Mouse (Mus musculus): ENCODE data around the gene Dach1. TPM values are rescaled to one million over a fixed set of nuclear protein-coding genes. Genes with fewer than 3 reads are reported as not detected.

Dach1 gene
- polyA plus RNA-seq, 1 experiment, result 7.0 TPM

GRCm38 (mm10) chr14:98023540-98023939 is 146.0 kb downstream of the Dach1 start:
- 90% methylated on average over 4 of the region's 4 CpGs for WGBS
- no peak overlapping the region for H3K27ac ChIP-seq (ENCODE audit: insufficient read depth, low read length)
- H3K27me3 ChIP-seq (ENCODE audit: control insufficient read depth, insufficient read depth, low read length), result no peaks in the 10 kb centered on the region
- TF ChIP-seq POLR2A (IDR thresholded peaks at IDR 0.05; ENCODE audit: borderline replicate concordance, insufficient read depth, low read length), result no peak
- no peak for TF ChIP-seq CTCF (IDR thresholded peaks at IDR 0.05; ENCODE audit: borderline replicate concordance, insufficient read depth, low read depth, low read length)
- H3K4me1 ChIP-seq (ENCODE audit: control insufficient read depth, insufficient read depth, low read length), result no peaks in the 10 kb centered on the region
- H3K4me3 ChIP-seq (replicated peaks; ENCODE audit: insufficient read depth, low read depth, low read length), result no peak overlapping the region
- DNase-seq, result no peak

GRCm38 (mm10) chr14:98014053-98014452 is 155.5 kb downstream of the Dach1 start:
- H3K27ac ChIP-seq (ENCODE audit: insufficient read depth, low read length), result no peak overlapping the region
- DNase-seq, result no peak
- TF ChIP-seq CTCF (IDR thresholded peaks at IDR 0.05; ENCODE audit: borderline replicate concordance, insufficient read depth, low read depth, low read length), result no peak
- no peak for TF ChIP-seq POLR2A (IDR thresholded peaks at IDR 0.05; ENCODE audit: borderline replicate concordance, insufficient read depth, low read length)
- H3K4me3 ChIP-seq (replicated peaks; ENCODE audit: insufficient read depth, low read depth, low read length), result no peak overlapping the region
- H3K27me3 ChIP-seq (ENCODE audit: control insufficient read depth, insufficient read depth, low read length), result no peaks in the 10 kb centered on the region
- no peaks in the 10 kb centered on the region for H3K4me1 ChIP-seq (ENCODE audit: control insufficient read depth, insufficient read depth, low read length)
- 98% methylated on average over 1 of the region's 1 CpGs for WGBS

- TF ChIP-seq CTCF (IDR thresholded peaks at IDR 0.05; ENCODE audit: borderline replicate concordance, insufficient read depth, low read depth, low read length) (no peak), POLR2A (IDR thresholded peaks at IDR 0.05; ENCODE audit: borderline replicate concordance, insufficient read depth, low read length) (no peak)
- Histone ChIP-seq H3K27ac (ENCODE audit: insufficient read depth, low read length) (no peak overlapping the region), H3K4me1 (ENCODE audit: control insufficient read depth, insufficient read depth, low read length) (no peaks in the 10 kb centered on the region), H3K27me3 (ENCODE audit: control insufficient read depth, insufficient read depth, low read length) (no peaks in the 10 kb centered on the region), H3K4me3 (replicated peaks; ENCODE audit: insufficient read depth, low read depth, low read length) (no peak overlapping the region)
- no peak for DNase-seq
- 77% methylated on average over 6 of the region's 6 CpGs for WGBS
Measured at GRCm38 (mm10) chr14:98008501-98008900, 161.1 kb downstream of the Dach1 start.

- 37% methylated on average over 1 of the region's 1 CpGs for WGBS
- no peaks in the 10 kb centered on the region for H3K4me1 ChIP-seq (ENCODE audit: control insufficient read depth, insufficient read depth, low read length)
- no peak overlapping the region for H3K27ac ChIP-seq (ENCODE audit: insufficient read depth, low read length)
- no peak for DNase-seq
- no peaks in the 10 kb centered on the region for H3K27me3 ChIP-seq (ENCODE audit: control insufficient read depth, insufficient read depth, low read length)
- TF ChIP-seq POLR2A (IDR thresholded peaks at IDR 0.05; ENCODE audit: borderline replicate concordance, insufficient read depth, low read length) (no peak), CTCF (IDR thresholded peaks at IDR 0.05; ENCODE audit: borderline replicate concordance, insufficient read depth, low read depth, low read length) (no peak)
- H3K4me3 ChIP-seq (replicated peaks; ENCODE audit: insufficient read depth, low read depth, low read length), result no peak overlapping the region
Measured at GRCm38 (mm10) chr14:98002021-98002680, 167.4 kb downstream of the Dach1 start.

GRCm38 (mm10) chr14:97998584-97998983 is 171.0 kb downstream of the Dach1 start:
- TF ChIP-seq POLR2A (IDR thresholded peaks at IDR 0.05; ENCODE audit: borderline replicate concordance, insufficient read depth, low read length), result no peak
- TF ChIP-seq CTCF (IDR thresholded peaks at IDR 0.05; ENCODE audit: borderline replicate concordance, insufficient read depth, low read depth, low read length), result no peak
- Histone ChIP-seq H3K27ac (ENCODE audit: insufficient read depth, low read length) (no peak overlapping the region), H3K4me1 (ENCODE audit: control insufficient read depth, insufficient read depth, low read length) (no peaks in the 10 kb centered on the region), H3K27me3 (ENCODE audit: control insufficient read depth, insufficient read depth, low read length) (no peaks in the 10 kb centered on the region), H3K4me3 (replicated peaks; ENCODE audit: insufficient read depth, low read depth, low read length) (no peak overlapping the region)
- DNase-seq, result no peak

GRCm38 (mm10) chr14:97983251-97983650 is 186.3 kb downstream of the Dach1 start:
- Histone ChIP-seq H3K4me1 (ENCODE audit: control insufficient read depth, insufficient read depth, low read length) (no peaks in the 10 kb centered on the region), H3K27me3 (ENCODE audit: control insufficient read depth, insufficient read depth, low read length) (no peaks in the 10 kb centered on the region), H3K27ac (ENCODE audit: insufficient read depth, low read length) (no peak overlapping the region), H3K4me3 (replicated peaks; ENCODE audit: insufficient read depth, low read depth, low read length) (no peak overlapping the region)
- no peak for DNase-seq
- 79% methylated on average over 3 of the region's 3 CpGs for WGBS
- TF ChIP-seq CTCF (IDR thresholded peaks at IDR 0.05; ENCODE audit: borderline replicate concordance, insufficient read depth, low read depth, low read length), result no peak
- TF ChIP-seq POLR2A (IDR thresholded peaks at IDR 0.05; ENCODE audit: borderline replicate concordance, insufficient read depth, low read length), result no peak

- Histone ChIP-seq H3K27ac (ENCODE audit: insufficient read depth, low read length) (no peak overlapping the region), H3K4me1 (ENCODE audit: control insufficient read depth, insufficient read depth, low read length) (no peaks in the 10 kb centered on the region), H3K27me3 (ENCODE audit: control insufficient read depth, insufficient read depth, low read length) (no peaks in the 10 kb centered on the region), H3K4me3 (replicated peaks; ENCODE audit: insufficient read depth, low read depth, low read length) (no peak overlapping the region)
- no peak for DNase-seq
- TF ChIP-seq POLR2A (IDR thresholded peaks at IDR 0.05; ENCODE audit: borderline replicate concordance, insufficient read depth, low read length), result no peak
- no peak for TF ChIP-seq CTCF (IDR thresholded peaks at IDR 0.05; ENCODE audit: borderline replicate concordance, insufficient read depth, low read depth, low read length)
- WGBS, result 82% methylated on average over 6 of the region's 6 CpGs
Measured at GRCm38 (mm10) chr14:97982676-97983075, 186.9 kb downstream of the Dach1 start.

GRCm38 (mm10) chr14:97980879-97981278 is 188.7 kb downstream of the Dach1 start:
- TF ChIP-seq POLR2A (IDR thresholded peaks at IDR 0.05; ENCODE audit: borderline replicate concordance, insufficient read depth, low read length) (no peak), CTCF (IDR thresholded peaks at IDR 0.05; ENCODE audit: borderline replicate concordance, insufficient read depth, low read depth, low read length) (no peak)
- 83% methylated on average over 4 of the region's 4 CpGs for WGBS
- H3K27ac ChIP-seq (ENCODE audit: insufficient read depth, low read length), result no peak overlapping the region

More at GRCm38 (mm10) chr14:97980879-97981278, 188.7 kb downstream of the Dach1 start:
- Histone ChIP-seq H3K4me1 (ENCODE audit: control insufficient read depth, insufficient read depth, low read length) (no peaks in the 10 kb centered on the region), H3K27me3 (ENCODE audit: control insufficient read depth, insufficient read depth, low read length) (no peaks in the 10 kb centered on the region), H3K4me3 (replicated peaks; ENCODE audit: insufficient read depth, low read depth, low read length) (no peak overlapping the region)
- DNase-seq, result no peak

Measured in cerebellum, adult 2 months (tissue).